Mouse (Mus musculus) hindbrain, embryonic 11.5 days (tissue): ENCODE results near the gene Ptprm. TPM values are rescaled to one million over a fixed set of nuclear protein-coding genes. Genes with fewer than 3 reads are reported as not detected.

Source experiments
- ATAC-seq: fragments of 200-750 bp; cut with Nextera tagmentation; 2 replicates; pipeline ENCODE4 v1.8.0; 2017; ENCODE audit warnings: mild to moderate bottlenecking, moderate TSS enrichment, moderate library complexity; ENCODE audit not compliant: low FRiP score
- DNase-seq: peaks from one replicate; pipeline ENCODE4 v3.0.0-alpha.2; 2015; ENCODE audit warnings: low spot score
- H3K27ac ChIP-seq: fragments of 300-500 bp; sonication (generic); 2 replicates; pipeline ENCODE4 v1.5.1; 2014; ENCODE audit warnings: mild to moderate bottlenecking, low read depth, low read length
- H3K27me3 ChIP-seq: fragments of 300-500 bp; sonication (generic); 2 replicates; pipeline ENCODE4 v1.6.1; 2014; ENCODE audit warnings: mild to moderate bottlenecking, low read length, moderate library complexity, mixed read lengths; ENCODE audit not compliant: control insufficient read depth, insufficient read depth
- H3K36me3 ChIP-seq: fragments of 300-500 bp; sonication (generic); 2 replicates; pipeline ENCODE4 v1.6.1; 2014; ENCODE audit warnings: mild to moderate bottlenecking, low read length, moderate library complexity, mixed read lengths; ENCODE audit not compliant: control insufficient read depth, insufficient read depth
- H3K4me1 ChIP-seq: fragments of 300-500 bp; sonication (generic); replicated peaks from 2 replicates; pipeline ENCODE4 v1.6.1; 2014; ENCODE audit warnings: low read length, mixed read lengths; ENCODE audit not compliant: control insufficient read depth, insufficient read depth
- H3K4me2 ChIP-seq: fragments of 300-500 bp; sonication (generic); replicated peaks from 2 replicates; pipeline ENCODE4 v1.6.1; 2014; ENCODE audit warnings: mild to moderate bottlenecking, low read depth, low read length
- H3K4me3 ChIP-seq: fragments of 300-500 bp; sonication (generic); 2 replicates; pipeline ENCODE4 v1.5.1; 2014; ENCODE audit warnings: low read depth, low read length
- H3K9ac ChIP-seq: fragments of 300-500 bp; sonication (generic); 2 replicates; pipeline ENCODE4 v1.6.1; 2014; ENCODE audit warnings: low read depth, low read length
- H3K9me3 ChIP-seq: fragments of 300-500 bp; sonication (generic); 2 replicates; pipeline ENCODE4 v1.6.1; 2016; ENCODE audit warnings: low read length; ENCODE audit not compliant: control insufficient read depth
- WGBS: fragments of 180-500 bp; shearing (Covaris S2); extraction: QIAGEN DNeasy Blood & Tissue Kit; methylation state at CpG from one replicate; pipeline ENCODE4 v1.1.7; 2014; 5-methylcytosine and 5-hydroxymethylcytosine counted together
- polyA plus RNA-seq: library from polyadenylated mRNA; unstranded; fragments of >200 nt; fragmentation: Nextera tagmentation; extraction: Ambion mirVana; gene quantifications from 2 replicates; pipeline ENCODE4 v1.2.1, GENCODE M21; 2014

Gene Ptprm
- polyA plus RNA-seq, 1 experiment from 2014 or later, result 11.2 TPM

DNA sequence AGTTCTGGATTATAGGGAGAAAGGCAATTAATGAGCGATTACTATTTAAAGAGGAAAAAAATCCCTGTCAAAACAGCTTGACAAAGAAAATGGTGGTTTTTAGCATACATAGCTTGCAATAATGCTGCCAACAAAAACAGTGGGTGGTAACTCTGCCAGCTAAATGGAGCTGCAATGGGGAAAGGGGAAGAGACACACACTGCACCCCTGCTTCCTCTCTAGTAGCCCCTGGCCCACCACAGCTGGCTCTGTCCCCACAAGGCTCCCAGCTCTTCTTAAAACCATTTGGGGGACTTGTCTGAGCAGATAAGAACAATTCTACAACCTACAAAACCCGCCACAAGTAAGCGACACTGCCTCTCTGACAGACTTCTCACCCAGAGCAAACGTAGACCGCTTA, 145.7 kb downstream of the Ptprm start:
- DNase-seq (no peak), ATAC-seq (no peak)
- no peak overlapping the region for H3K4me3 ChIP-seq
- H3K9ac ChIP-seq, result no peak overlapping the region
- H3K4me1 ChIP-seq, result no peaks in the 10 kb centered on the region
- H3K36me3 ChIP-seq, result no peaks in the 10 kb centered on the region
- no peak overlapping the region for H3K4me2 ChIP-seq
- no peaks in the 10 kb centered on the region for H3K27me3 ChIP-seq
- H3K9me3 ChIP-seq, result no peaks in the 10 kb centered on the region
- H3K27ac ChIP-seq, result no peak overlapping the region
- 76% methylated on average over 5 of the region's 5 CpGs for WGBS

DNA sequence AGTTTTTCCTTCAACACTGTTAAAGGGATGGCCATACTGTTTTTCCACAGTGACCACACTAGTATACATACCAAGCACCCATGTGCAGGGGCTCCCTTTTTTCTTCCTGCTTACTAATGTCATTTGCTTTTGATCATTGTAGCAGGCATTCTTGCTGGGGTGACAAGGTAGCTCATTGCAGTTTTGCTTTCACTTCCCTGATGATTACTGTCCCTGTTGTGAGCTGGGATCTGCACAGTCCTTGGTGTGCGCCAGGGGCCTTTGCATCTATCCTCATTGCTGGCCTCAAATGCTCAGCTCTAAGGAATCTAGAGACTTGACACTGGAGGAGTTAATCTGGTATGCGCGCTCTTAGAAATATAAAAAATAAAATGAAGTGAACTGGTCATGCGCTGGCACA, 147.3 kb downstream of the Ptprm start:
- Histone ChIP-seq H3K4me1 (no peaks in the 10 kb centered on the region), H3K36me3 (no peaks in the 10 kb centered on the region), H3K4me2 (no peak overlapping the region), H3K27ac (no peak overlapping the region), H3K4me3 (no peak overlapping the region), H3K27me3 (no peaks in the 10 kb centered on the region), H3K9me3 (no peaks in the 10 kb centered on the region), H3K9ac (no peak overlapping the region)
- 94% methylated on average over 4 of the region's 4 CpGs for WGBS
- ATAC-seq (no peak), DNase-seq (no peak)

DNA sequence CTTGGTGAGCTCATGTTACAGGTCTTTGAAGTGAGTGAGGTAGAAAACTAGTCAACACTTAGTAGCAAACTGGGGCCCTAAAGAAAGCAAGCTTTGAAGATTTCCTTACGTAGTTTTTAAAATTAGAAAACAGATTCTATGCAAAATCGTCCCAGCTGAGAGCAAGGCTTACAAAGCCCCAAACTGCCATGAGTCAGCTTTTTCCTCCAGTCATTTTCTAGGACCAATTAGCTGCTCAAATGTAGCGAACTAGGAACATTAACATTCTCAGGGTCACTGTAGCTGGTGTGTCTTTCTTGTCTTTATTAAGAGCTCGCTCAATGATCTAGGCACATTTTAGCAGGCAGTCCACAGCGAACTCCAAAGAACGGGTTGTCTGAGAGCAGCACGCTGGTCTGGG, 153.1 kb downstream of the Ptprm start:
- WGBS, result 41% methylated on average over 7 of the region's 7 CpGs
- Histone ChIP-seq H3K4me1 (no peaks in the 10 kb centered on the region), H3K4me2 (no peak overlapping the region), H3K4me3 (no peak overlapping the region), H3K27ac (no peak overlapping the region), H3K9me3 (no peaks in the 10 kb centered on the region), H3K27me3 (no peaks in the 10 kb centered on the region), H3K9ac (no peak overlapping the region), H3K36me3 (no peaks in the 10 kb centered on the region)
- no peak for ATAC-seq
- no peak for DNase-seq

DNA sequence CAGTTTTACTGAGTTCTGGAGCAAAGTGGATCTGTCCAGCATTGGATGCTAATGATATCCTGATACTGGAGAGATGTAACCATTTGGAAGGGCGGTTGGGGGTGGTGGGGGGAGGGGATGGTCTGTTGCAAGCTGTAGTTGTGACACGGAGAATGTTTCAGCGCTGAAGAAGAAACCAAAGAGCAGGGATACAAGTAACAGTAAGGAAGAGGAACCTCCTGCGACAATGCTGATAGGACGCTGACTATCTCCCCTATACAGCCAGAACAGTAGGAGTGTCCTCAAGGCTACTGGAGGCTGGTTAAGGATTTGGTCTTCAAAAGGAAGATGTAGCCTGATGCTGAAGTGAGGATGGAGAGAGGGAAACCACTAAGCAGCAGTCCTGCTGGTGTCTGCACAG, 160.5 kb downstream of the Ptprm start:
- Histone ChIP-seq H3K4me3 (no peak overlapping the region), H3K4me2 (no peak overlapping the region), H3K27me3 (no peaks in the 10 kb centered on the region), H3K9ac (no peak overlapping the region), H3K36me3 (no peaks in the 10 kb centered on the region), H3K27ac (no peak overlapping the region), H3K9me3 (no peaks in the 10 kb centered on the region), H3K4me1 (no peaks in the 10 kb centered on the region)
- ATAC-seq (no peak), DNase-seq (no peak)
- 56% methylated on average over 5 of the region's 5 CpGs for WGBS

DNA sequence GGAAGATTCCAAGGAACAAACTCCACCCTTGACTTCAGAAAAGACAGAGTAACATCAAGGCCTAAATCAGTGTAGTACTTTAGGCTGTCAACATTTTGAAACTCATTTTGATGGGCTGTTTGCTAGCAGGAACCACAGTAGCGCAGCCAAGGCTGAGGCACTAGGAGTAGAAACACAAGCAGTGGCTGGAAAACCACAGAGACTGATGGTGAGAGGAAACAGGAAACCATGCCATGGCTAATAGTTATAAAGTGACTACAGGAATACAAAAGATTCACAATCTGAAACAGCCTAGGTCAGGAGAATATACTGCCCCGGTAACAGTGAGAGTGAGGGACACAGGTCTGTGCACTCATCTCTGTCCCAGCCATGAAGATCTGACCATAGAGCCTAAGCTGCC, 165.7 kb downstream of the Ptprm start:
- Histone ChIP-seq H3K36me3 (no peaks in the 10 kb centered on the region), H3K27me3 (no peaks in the 10 kb centered on the region), H3K4me1 (no peaks in the 10 kb centered on the region), H3K9me3 (no peaks in the 10 kb centered on the region), H3K4me2 (no peak overlapping the region), H3K9ac (no peak overlapping the region), H3K4me3 (no peak overlapping the region), H3K27ac (no peak overlapping the region)
- DNase-seq (no peak), ATAC-seq (no peak)
- WGBS, result 92% methylated on average over 2 of the region's 2 CpGs

DNA sequence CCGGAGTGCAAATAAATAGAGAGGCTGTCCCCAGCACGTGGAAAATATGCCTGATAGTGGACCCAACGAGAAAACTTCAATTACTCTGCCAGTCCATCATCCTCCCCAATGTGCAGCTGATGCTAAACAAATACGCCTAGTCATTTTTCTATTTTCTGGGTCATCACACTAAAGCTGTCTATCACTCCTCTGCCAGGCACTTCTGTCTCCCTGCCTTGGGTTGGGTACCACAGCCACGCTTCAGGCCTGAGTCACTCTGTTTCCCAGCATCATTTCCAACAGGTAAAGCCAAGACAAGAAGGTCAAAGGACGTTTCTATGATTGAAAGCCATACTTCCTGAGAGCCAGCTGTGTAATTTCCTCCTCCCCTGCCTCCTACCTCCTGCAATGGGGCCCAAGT, 167.4 kb downstream of the Ptprm start:
- H3K4me1 ChIP-seq, result no peaks in the 10 kb centered on the region
- DNase-seq (no peak), ATAC-seq (no peak)
- no peaks in the 10 kb centered on the region for H3K36me3 ChIP-seq
- no peak overlapping the region for H3K9ac ChIP-seq
- H3K27me3 ChIP-seq, result no peaks in the 10 kb centered on the region
- no peak overlapping the region for H3K27ac ChIP-seq
- no peak overlapping the region for H3K4me2 ChIP-seq
- H3K9me3 ChIP-seq, result no peaks in the 10 kb centered on the region
- WGBS, result 64% methylated on average over 6 of the region's 6 CpGs
- no peak overlapping the region for H3K4me3 ChIP-seq

DNA sequence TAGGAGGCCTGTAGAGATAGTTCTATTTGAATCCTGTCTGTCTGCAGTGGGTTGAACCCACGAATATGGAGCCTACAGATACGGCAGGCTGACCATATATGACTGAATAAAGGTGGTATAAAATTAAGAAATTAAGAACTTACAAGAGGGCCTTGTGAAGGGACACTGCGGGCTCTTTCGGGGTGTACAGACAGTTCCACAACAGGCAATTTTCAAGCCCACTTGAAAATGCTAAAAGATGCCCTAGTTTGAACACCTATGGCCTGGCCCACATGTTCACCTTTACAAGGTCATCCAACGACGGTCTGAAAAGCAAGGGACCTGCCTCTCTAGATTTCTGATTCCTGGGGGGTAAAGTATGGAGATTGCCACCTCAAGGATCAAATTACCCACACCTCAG, 168.3 kb downstream of the Ptprm start:
- no peak for DNase-seq
- Histone ChIP-seq H3K27ac (no peak overlapping the region), H3K4me1 (no peaks in the 10 kb centered on the region), H3K36me3 (no peaks in the 10 kb centered on the region), H3K9ac (no peak overlapping the region), H3K9me3 (no peaks in the 10 kb centered on the region), H3K4me3 (no peak overlapping the region), H3K27me3 (no peaks in the 10 kb centered on the region), H3K4me2 (no peak overlapping the region)
- no peak for ATAC-seq
- WGBS, result 93% methylated on average over 6 of the region's 6 CpGs

DNA sequence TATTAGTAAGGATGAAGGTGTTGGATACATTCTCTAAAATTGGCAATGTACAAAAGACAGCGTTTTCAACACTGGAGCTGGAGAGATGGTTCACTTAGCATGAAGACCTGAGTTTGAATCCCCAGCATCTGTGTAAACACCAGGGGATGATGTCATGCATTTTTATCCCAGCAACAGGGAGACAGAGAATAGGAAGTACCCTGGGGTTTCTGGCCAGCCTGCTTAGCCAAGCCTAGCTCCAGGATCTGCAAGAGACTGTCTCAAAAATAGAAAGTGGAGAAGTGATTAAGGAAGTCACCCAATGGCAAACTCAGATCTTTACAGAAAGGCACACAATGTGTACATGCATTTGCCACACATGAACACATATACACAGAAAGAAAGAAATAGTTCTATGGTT, 174.8 kb downstream of the Ptprm start:
- no peak for DNase-seq
- Histone ChIP-seq H3K4me3 (no peak overlapping the region), H3K4me2 (no peak overlapping the region), H3K9ac (no peak overlapping the region), H3K27me3 (no peaks in the 10 kb centered on the region), H3K36me3 (no peaks in the 10 kb centered on the region), H3K4me1 (no peaks in the 10 kb centered on the region), H3K9me3 (no peaks in the 10 kb centered on the region), H3K27ac (no peak overlapping the region)
- ATAC-seq, result no peak
- 83% methylated on average over 1 of the region's 1 CpGs for WGBS

DNA sequence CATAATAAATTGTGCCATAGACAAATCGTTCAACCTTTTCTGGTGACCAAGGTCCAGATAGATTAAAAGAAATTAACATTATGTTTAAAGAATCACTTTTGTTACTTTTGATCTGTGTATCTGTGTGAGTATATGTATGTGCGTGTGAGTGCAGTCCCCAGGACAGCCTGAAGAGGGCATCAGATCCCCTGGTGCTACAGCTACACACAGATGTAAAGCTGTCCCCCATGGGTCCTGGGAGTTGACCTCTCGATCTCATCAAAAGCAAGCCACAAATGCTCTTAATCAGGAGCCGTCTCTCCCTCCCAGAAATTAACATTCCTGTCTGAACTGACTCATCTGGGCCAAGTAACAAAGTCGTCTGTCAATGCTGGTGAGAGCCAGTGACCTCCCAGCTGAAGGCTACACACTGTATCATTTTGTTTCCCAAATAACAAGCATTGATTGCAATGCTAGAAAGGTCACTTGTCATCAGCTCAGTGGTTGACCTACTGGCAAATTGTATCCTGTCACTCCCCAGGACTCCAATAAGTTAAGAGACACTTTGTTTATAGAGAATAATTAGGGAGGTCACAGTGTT, 175.5 kb downstream of the Ptprm start:
- Histone ChIP-seq H3K4me3 (no peak overlapping the region), H3K9me3 (no peaks in the 10 kb centered on the region), H3K9ac (no peak overlapping the region), H3K36me3 (no peaks in the 10 kb centered on the region), H3K27ac (no peak overlapping the region), H3K4me2 (no peak overlapping the region), H3K27me3 (no peaks in the 10 kb centered on the region), H3K4me1 (no peaks in the 10 kb centered on the region)
- DNase-seq (peak; percentile 8), ATAC-seq (0 out of 2 replicates have a peak, but pooled peaks have one; percentile 35)
- 74% methylated on average over 5 of the region's 5 CpGs for WGBS
